Mouse (Mus musculus): ENCODE results near the gene Sbsn. TPM values are rescaled to one million over a fixed set of nuclear protein-coding genes. Genes with fewer than 3 reads are reported as not detected.

Sbsn gene
- total and polyA plus RNA-seq, 2 experiments: 0.33 to 0.46 TPM

GRCm38 (mm10) chr7:30804026-30804715 is 52.9 kb downstream of the Sbsn start:
- WGBS: 75% methylated on average over 9 of the region's 9 CpGs
- TF ChIP-seq CTCF (IDR thresholded peaks at IDR 0.05; ENCODE audit: low read depth, low read length): no peak
- no peak for TF ChIP-seq POLR2A (IDR thresholded peaks at IDR 0.05; ENCODE audit: extremely low read depth, insufficient read depth, low read length)
- H3K9ac ChIP-seq (ENCODE audit: low read depth, low read length): no peak overlapping the region
- no peak overlapping the region for H3K27ac ChIP-seq (replicated peaks; ENCODE audit: insufficient read depth, low read depth, low read length)
- no peaks in the 10 kb centered on the region for H3K4me1 ChIP-seq (ENCODE audit: control insufficient read depth, insufficient read depth, low read length)
- no peak overlapping the region for H3K4me3 ChIP-seq (ENCODE audit: insufficient read depth, low read depth, low read length)
- no peaks in the 10 kb centered on the region for H3K79me2 ChIP-seq (ENCODE audit: control insufficient read depth, insufficient read depth, low read length)
- DNase-seq (ENCODE audit: extremely low read depth, low read depth, low spot score): no peak
- no peaks in the 10 kb centered on the region for H3K36me3 ChIP-seq (ENCODE audit: control insufficient read depth, insufficient read depth, low read length)
- H3K27me3 ChIP-seq (ENCODE audit: control insufficient read depth, insufficient read depth, low read length): no peaks in the 10 kb centered on the region

Other genes starting within 250 kb of the Sbsn start
Only the 30 nearest of the 32 such genes appear.
- 0.07 and 0.37 TPM in 2 replicates for gene Arhgap33, start 216.4 kb upstream of the Sbsn start, total RNA-seq (2014; rRNA removed)
- gene Arhgap33, start 216.4 kb upstream of the Sbsn start, polyA plus RNA-seq (2012; rRNA removed): 0.72 and 1.2 TPM in 2 replicates
- gene Hspb6, start 199.3 kb upstream of the Sbsn start, total RNA-seq (2014; rRNA removed): 2.2 and 2.5 TPM in 2 replicates
- 22.5 and 29.2 TPM in 2 replicates for gene Hspb6, start 199.3 kb upstream of the Sbsn start, polyA plus RNA-seq (2012; rRNA removed)
- gene Proser3, start 199.2 kb upstream of the Sbsn start, total RNA-seq (2014; rRNA removed): 1.6 and 2.3 TPM in 2 replicates
- 3.2 and 4.5 TPM in 2 replicates for gene Proser3, start 199.2 kb upstream of the Sbsn start, polyA plus RNA-seq (2012; rRNA removed)
- gene Lin37, start 191.6 kb upstream of the Sbsn start, total RNA-seq (2014; rRNA removed): 2.7 and 4.0 TPM in 2 replicates
- 18.8 and 22.4 TPM in 2 replicates for gene Lin37, start 191.6 kb upstream of the Sbsn start, polyA plus RNA-seq (2012; rRNA removed)
- gene U2af1l4, start 188.2 kb upstream of the Sbsn start, total RNA-seq (2014; rRNA removed): 12.4 and 16.2 TPM in 2 replicates
- 31.3 and 34.6 TPM in 2 replicates for gene U2af1l4, start 188.2 kb upstream of the Sbsn start, polyA plus RNA-seq (2012; rRNA removed)
- 1.9 and 2.8 TPM in 2 replicates for gene Gm49396, start 188.1 kb upstream of the Sbsn start, total RNA-seq (2014; rRNA removed)
- 0.70 and 0.91 TPM in 2 replicates for gene Gm49396, start 188.1 kb upstream of the Sbsn start, polyA plus RNA-seq (2012; rRNA removed)
- 34.9 and 38.0 TPM in 2 replicates for gene Psenen, start 187.8 kb upstream of the Sbsn start, total RNA-seq (2014; rRNA removed)
- gene Psenen, start 187.8 kb upstream of the Sbsn start, polyA plus RNA-seq (2012; rRNA removed): 126 and 149 TPM in 2 replicates
- 0.55 TPM in 1 of 2 replicates, not detected in the other for gene Igflr1, start 186.0 kb upstream of the Sbsn start, total RNA-seq (2014; rRNA removed)
- gene Igflr1, start 186.0 kb upstream of the Sbsn start, polyA plus RNA-seq (2012; rRNA removed): 2.3 and 4.2 TPM in 2 replicates
- gene Kmt2b, start 162.7 kb upstream of the Sbsn start, total RNA-seq (2014; rRNA removed): 3.4 and 5.0 TPM in 2 replicates
- 12.1 and 19.2 TPM in 2 replicates for gene Kmt2b, start 162.7 kb upstream of the Sbsn start, polyA plus RNA-seq (2012; rRNA removed)
- 0.18 and 0.87 TPM in 2 replicates for gene Zbtb32, start 152.6 kb upstream of the Sbsn start, total RNA-seq (2014; rRNA removed)
- gene Zbtb32, start 152.6 kb upstream of the Sbsn start, polyA plus RNA-seq (2012; rRNA removed): 0.58 and 0.61 TPM in 2 replicates
- gene Upk1a, start 138.6 kb upstream of the Sbsn start, total RNA-seq (2014; rRNA removed): not detected in 2 replicates
- gene Upk1a, start 138.6 kb upstream of the Sbsn start, polyA plus RNA-seq (2012; rRNA removed): 0.23 and 0.54 TPM in 2 replicates
- gene Cox6b1, start 125.3 kb upstream of the Sbsn start, total RNA-seq (2014; rRNA removed): 640 and 781 TPM in 2 replicates
- 399 and 416 TPM in 2 replicates for gene Cox6b1, start 125.3 kb upstream of the Sbsn start, polyA plus RNA-seq (2012; rRNA removed)
- gene Etv2, start 115.6 kb upstream of the Sbsn start, total RNA-seq (2014; rRNA removed): 0.18 TPM in 1 of 2 replicates, not detected in the other
- not detected in 2 replicates for gene Etv2, start 115.6 kb upstream of the Sbsn start, polyA plus RNA-seq (2012; rRNA removed)
- 17.1 and 20.7 TPM in 2 replicates for gene Rbm42, start 101.2 kb upstream of the Sbsn start, total RNA-seq (2014; rRNA removed)
- gene Rbm42, start 101.2 kb upstream of the Sbsn start, polyA plus RNA-seq (2012; rRNA removed): 35.8 and 36.7 TPM in 2 replicates
- 4.6 and 4.7 TPM in 2 replicates for gene Haus5, start 86.5 kb upstream of the Sbsn start, total RNA-seq (2014; rRNA removed)
- gene Haus5, start 86.5 kb upstream of the Sbsn start, polyA plus RNA-seq (2012; rRNA removed): 3.7 and 5.3 TPM in 2 replicates
- gene Pmis2, start 79.9 kb upstream of the Sbsn start, total RNA-seq (2014; rRNA removed): not detected in 2 replicates
- gene Pmis2, start 79.9 kb upstream of the Sbsn start, polyA plus RNA-seq (2012; rRNA removed): not detected in 2 replicates
- 0.34 TPM in 1 of 2 replicates, not detected in the other for gene 2200002J24Rik, start 52.5 kb upstream of the Sbsn start, total RNA-seq (2014; rRNA removed)
- gene 2200002J24Rik, start 52.5 kb upstream of the Sbsn start, polyA plus RNA-seq (2012; rRNA removed): not detected in 2 replicates
- 2.6 and 4.4 TPM in 2 replicates for gene Atp4a, start 39.3 kb upstream of the Sbsn start, total RNA-seq (2014; rRNA removed)
- gene Atp4a, start 39.3 kb upstream of the Sbsn start, polyA plus RNA-seq (2012; rRNA removed): 1.3 and 4.2 TPM in 2 replicates
- gene Tmem147, start 21.9 kb upstream of the Sbsn start, total RNA-seq (2014; rRNA removed): 124 and 146 TPM in 2 replicates
- gene Tmem147, start 21.9 kb upstream of the Sbsn start, polyA plus RNA-seq (2012; rRNA removed): 248 and 335 TPM in 2 replicates
- not detected in 2 replicates for gene Gapdhs, start 7.8 kb upstream of the Sbsn start, total RNA-seq (2014; rRNA removed)
- 0.50 and 1.3 TPM in 2 replicates for gene Gapdhs, start 7.8 kb upstream of the Sbsn start, polyA plus RNA-seq (2012; rRNA removed)
- gene Dmkn, start 12.3 kb downstream of the Sbsn start, total RNA-seq (2014; rRNA removed): not detected in 2 replicates
- gene Dmkn, start 12.3 kb downstream of the Sbsn start, polyA plus RNA-seq (2012; rRNA removed): 0.44 TPM in 1 of 2 replicates, not detected in the other
- gene Krtdap, start 36.4 kb downstream of the Sbsn start, total RNA-seq (2014; rRNA removed): not detected in 2 replicates
- not detected in 2 replicates for gene Krtdap, start 36.4 kb downstream of the Sbsn start, polyA plus RNA-seq (2012; rRNA removed)
- gene Ffar2, start 72.3 kb downstream of the Sbsn start, total RNA-seq (2014; rRNA removed): 0.09 and 0.13 TPM in 2 replicates
- gene Ffar2, start 72.3 kb downstream of the Sbsn start, polyA plus RNA-seq (2012; rRNA removed): 0.04 TPM in 1 of 2 replicates, not detected in the other
- gene Ffar3, start 104.7 kb downstream of the Sbsn start, total RNA-seq (2014; rRNA removed): not detected in 2 replicates
- not detected in 2 replicates for gene Ffar3, start 104.7 kb downstream of the Sbsn start, polyA plus RNA-seq (2012; rRNA removed)
- gene Ffar1, start 110.1 kb downstream of the Sbsn start, total RNA-seq (2014; rRNA removed): not detected in 2 replicates
- gene Ffar1, start 110.1 kb downstream of the Sbsn start, polyA plus RNA-seq (2012; rRNA removed): 0.05 and 0.21 TPM in 2 replicates
- gene Cd22, start 128.9 kb downstream of the Sbsn start, total RNA-seq (2014; rRNA removed): 0.74 and 1.8 TPM in 2 replicates
- 1.4 and 3.7 TPM in 2 replicates for gene Cd22, start 128.9 kb downstream of the Sbsn start, polyA plus RNA-seq (2012; rRNA removed)
- gene Mag, start 163.4 kb downstream of the Sbsn start, total RNA-seq (2014; rRNA removed): 0.07 and 0.09 TPM in 2 replicates
- gene Mag, start 163.4 kb downstream of the Sbsn start, polyA plus RNA-seq (2012; rRNA removed): 0.20 and 0.37 TPM in 2 replicates
- gene Hamp2, start 173.2 kb downstream of the Sbsn start, total RNA-seq (2014; rRNA removed): 445 and 548 TPM in 2 replicates
- 6,798 and 9,385 TPM in 2 replicates for gene Hamp2, start 173.2 kb downstream of the Sbsn start, polyA plus RNA-seq (2012; rRNA removed)
- gene Hamp, start 192.6 kb downstream of the Sbsn start, total RNA-seq (2014; rRNA removed): 1,191 and 3,227 TPM in 2 replicates
- gene Hamp, start 192.6 kb downstream of the Sbsn start, polyA plus RNA-seq (2012; rRNA removed): 8,217 and 12,671 TPM in 2 replicates
- 40.5 and 55.1 TPM in 2 replicates for gene Usf2, start 205.3 kb downstream of the Sbsn start, total RNA-seq (2014; rRNA removed)
- 160 and 161 TPM in 2 replicates for gene Usf2, start 205.3 kb downstream of the Sbsn start, polyA plus RNA-seq (2012; rRNA removed)